Mouse (Mus musculus) T-helper 2 cell (primary cell): Measurements from ENCODE around the gene Tmem145.

Experiments used
- in situ Hi-C: fragments of 300-600 bp; cut with MboI, MseI; formaldehyde crosslinking; loops from one replicate; pipeline ENCODE4 v1.15.1; 2025; ENCODE audit warnings: high pct_unique_total_duplicates

Tmem145 gene

DNA sequence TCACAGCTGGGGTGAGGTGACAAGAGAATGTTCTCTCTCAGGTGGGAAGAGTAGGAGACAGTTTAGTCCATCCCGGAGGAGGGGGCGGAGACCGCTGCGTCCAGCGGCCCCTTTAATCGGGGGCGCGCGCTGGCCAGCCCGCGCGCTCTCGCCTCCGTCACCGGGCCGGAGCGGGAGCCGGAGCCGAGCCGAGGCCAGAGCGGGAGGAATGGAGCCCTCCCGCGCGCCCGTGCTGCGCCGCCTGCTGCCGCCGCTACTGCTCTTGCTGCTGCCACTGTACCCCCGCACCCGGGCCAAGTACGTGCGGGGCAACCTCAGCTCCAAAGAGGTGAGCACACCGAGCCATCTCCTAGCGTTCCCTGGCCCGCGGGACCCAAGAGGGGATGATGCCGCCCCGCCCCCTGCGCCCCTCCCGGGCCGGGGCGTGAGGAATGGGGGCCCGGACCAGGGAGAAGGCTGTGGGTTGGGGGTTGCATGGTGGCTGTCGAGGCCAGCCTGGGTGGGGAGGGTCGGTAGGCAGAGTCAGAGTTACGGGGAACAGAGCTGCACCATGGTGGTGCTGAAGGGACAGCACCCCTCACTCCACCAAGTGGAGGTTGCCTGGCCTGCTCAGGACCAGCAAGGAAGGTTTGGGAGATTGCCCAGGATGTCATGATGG is at the start of gene Tmem145:
Gene Tmem145 (plus strand): TSS at position 151 of the 658 bp plus-strand sequence.
- in situ Hi-C loops: no loop called here

DNA sequence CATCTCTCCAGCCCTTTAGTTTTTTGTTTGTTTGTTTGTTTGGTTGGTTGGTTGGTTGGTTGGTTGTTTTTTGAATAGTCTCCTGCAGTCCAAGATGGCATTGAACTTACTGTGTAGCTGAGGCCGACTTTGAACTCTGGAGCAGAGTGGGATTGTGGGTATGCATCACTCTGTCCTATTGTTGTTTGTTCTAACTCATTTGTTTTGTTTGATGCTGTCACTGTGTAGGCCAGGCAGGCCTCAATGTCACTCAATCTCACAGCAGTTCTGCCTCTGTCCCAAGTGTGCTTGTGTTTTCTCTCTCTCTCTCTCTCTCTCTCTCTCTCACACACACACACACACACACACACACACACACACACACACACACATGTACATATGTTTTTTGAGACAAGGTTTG is 44.0 kb upstream of the Tmem145 start:
- in situ Hi-C loops: no loop called here

DNA sequence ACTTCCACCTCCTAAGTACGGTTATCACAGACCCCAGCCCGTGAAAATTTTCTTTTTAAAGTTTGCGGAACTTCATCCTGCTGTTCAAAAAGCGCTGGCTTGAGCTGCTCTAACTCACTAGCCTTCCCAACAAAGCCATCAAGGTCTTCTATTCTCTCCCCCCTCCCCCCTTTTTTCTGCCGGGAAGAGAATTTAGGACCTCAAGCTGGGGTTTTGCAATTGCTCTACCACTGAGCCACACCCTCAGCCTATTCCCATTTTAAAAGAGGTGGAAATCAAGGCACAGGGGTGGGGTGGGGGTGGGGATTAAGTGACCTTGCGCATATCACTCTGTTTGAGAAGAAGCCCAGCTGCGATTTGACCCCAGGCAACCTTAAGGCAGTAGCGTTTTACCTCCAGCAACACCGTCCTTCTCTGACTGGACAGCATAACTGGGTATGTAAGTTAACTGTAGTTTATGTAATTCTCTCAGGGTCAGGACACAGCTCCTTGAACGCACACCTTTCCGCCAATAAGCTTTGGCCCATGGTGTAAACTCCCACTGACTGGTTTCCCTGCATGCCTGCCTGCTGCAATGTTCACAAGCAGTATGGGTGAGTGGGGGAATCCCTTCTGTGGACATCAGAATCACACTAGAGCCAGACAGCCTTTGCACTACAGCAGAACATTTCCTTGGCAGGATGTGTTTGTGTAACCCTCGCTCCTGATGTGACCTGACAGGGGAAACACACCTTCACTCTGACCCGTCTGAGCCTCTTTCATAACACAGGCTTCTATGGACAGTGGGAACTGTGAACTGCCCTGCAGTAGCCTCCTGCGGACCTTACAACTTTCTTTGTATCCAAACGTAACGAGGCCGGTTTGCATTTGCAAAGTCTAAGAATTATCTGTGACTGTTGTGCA is 41.7 kb upstream of the Tmem145 start:
- in situ Hi-C loops: no loop called here

GRCm38 (mm10) chr7:25265743-25266142 is 40.2 kb upstream of the Tmem145 start:
- in situ Hi-C loops: loop anchor here (5.0 kb wide), 1 partner anchor 43 kb away; the partner anchor contains the start of genes Dedd2 and Zfp526

DNA sequence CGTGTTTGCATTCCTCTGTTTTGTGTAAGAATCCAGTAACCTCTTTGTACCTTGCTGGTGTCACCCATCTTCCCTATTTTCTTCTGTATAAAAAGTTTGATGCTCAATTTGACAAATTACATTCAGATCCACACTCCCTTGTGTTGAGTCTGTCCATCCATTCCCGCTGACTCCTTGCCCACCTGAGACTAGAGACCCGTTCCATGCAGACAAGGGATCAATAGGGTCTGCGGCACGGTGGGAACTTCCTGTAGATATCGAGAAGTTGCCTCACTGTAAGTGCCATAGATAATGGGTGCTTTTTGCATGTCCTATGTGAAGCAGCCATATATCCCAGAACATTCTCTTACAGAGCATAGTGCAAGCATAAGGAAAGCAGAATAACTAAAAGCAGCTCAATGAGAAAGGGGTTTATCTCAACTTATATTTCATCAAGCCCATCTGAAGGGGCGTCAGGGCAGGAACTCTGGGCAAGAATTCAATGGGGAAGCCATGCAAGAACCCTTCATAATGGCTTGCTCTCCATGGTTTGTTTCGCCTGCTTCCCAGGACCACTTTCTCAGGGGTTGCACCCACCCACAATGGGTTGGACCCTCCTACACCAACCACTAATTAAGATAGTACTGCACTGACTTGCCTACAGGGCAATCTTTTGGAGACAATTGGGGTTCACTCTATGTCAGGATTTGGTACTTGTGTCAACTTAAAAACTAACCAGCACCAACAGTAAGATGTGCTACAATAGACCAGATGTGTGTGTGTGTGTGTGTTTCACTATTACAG is 39.5 kb upstream of the Tmem145 start:
- in situ Hi-C loops: loop anchor here (5.0 kb wide), 1 partner anchor 44 kb away; the partner anchor contains the start of genes Dedd2 and Zfp526

- in situ Hi-C loops: loop anchor here (5.0 kb wide), 1 partner anchor 45 kb away; the partner anchor contains the start of genes Dedd2 and Zfp526
Observed at GRCm38 (mm10) chr7:25267301-25267750, 38.6 kb upstream of the Tmem145 start, which contains the start of gene Cic. TSS of gene Cic (plus strand) at chr7:25267704.

DNA sequence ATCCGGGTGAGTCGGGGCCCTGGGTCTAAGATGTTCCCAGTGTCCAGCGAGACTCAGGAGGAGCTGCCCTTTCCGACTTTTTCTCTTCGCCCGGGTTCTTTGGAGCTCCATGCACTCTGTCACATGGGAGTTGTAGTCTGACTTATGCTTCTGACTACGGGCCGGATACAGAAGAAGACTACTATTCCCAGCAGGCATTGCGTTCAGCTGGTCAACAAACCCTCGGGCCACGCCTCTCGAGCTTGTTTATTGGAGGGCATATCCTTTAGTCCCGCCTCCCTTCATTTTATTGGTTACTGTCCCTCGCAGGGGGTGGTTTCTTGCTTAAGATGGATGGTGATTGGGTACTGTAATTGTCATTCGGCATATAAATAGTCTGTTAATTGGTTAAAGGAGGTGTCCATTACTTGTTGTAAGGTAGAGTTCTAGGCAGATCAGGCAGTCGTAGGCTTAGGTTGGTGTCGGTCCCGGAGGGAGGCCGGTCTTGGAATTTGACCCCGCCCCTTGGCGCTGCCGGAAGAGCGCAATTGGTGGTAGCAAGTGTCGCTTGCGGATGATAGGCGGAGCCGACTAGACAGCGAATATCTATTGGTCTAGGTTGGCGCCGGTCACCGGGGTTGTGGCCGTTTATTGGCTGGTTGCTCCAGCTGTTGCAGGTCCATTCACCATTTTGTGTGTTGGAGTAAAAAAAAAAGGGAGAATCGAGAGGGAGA is 38.0 kb upstream of the Tmem145 start:
- in situ Hi-C loops: loop anchor here (5.0 kb wide), 1 partner anchor 46 kb away; the partner anchor contains the start of genes Dedd2 and Zfp526

- in situ Hi-C loops: loop anchor here (5.0 kb wide), 1 partner anchor 46 kb away; the partner anchor contains the start of genes Dedd2 and Zfp526
Observed at GRCm38 (mm10) chr7:25268588-25268987, 37.3 kb upstream of the Tmem145 start.

- in situ Hi-C loops: loop anchor here (5.0 kb wide), 1 partner anchor 47 kb away; the partner anchor contains the start of genes Dedd2 and Zfp526
Observed at GRCm38 (mm10) chr7:25269029-25269428, 36.9 kb upstream of the Tmem145 start.

GRCm38 (mm10) chr7:25269545-25270271 is 36.2 kb upstream of the Tmem145 start:
- in situ Hi-C loops: loop anchor here (5.0 kb wide), 1 partner anchor 47 kb away; the partner anchor contains the start of genes Dedd2 and Zfp526

- in situ Hi-C loops: no loop called here
Observed at GRCm38 (mm10) chr7:25270652-25271633, 35.0 kb upstream of the Tmem145 start.

DNA sequence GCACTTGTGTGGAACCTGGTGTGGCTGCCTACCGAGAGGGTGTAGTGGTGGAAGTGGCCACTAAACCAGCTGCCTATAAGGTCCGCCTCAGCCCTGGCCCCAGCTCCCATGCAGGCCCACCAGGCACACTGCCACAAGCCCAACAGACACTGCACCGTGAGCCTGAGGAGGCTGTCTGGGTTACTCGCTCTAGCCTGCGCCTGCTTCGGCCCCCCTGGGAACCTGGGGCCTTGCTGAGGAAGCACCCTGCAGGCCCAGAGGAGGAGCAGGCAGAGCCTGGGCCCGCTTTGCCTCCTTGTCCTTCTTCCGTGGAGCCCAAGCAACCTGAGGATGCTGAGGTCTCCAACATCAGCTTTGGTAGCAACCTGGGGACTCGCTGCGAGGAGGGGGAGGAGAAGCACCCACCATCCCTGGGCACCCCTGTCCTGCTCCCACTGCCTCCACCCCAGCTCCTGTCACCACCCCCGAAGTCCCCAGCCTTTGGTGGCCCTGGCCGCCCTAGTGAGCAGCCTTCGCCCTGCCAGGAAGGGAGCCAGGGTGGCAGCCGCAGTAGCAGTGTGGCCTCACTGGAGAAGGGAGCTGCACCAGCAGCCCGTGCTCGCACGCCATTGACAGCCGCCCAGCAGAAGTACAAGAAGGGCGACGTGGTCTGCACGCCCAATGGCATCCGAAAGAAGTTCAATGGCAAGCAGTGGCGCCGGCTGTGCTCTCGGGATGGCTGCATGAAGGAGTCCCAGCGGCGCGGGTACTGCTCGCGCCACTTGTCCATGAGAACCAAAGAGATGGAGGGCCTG is 34.1 kb upstream of the Tmem145 start:
- in situ Hi-C loops: no loop called here

DNA sequence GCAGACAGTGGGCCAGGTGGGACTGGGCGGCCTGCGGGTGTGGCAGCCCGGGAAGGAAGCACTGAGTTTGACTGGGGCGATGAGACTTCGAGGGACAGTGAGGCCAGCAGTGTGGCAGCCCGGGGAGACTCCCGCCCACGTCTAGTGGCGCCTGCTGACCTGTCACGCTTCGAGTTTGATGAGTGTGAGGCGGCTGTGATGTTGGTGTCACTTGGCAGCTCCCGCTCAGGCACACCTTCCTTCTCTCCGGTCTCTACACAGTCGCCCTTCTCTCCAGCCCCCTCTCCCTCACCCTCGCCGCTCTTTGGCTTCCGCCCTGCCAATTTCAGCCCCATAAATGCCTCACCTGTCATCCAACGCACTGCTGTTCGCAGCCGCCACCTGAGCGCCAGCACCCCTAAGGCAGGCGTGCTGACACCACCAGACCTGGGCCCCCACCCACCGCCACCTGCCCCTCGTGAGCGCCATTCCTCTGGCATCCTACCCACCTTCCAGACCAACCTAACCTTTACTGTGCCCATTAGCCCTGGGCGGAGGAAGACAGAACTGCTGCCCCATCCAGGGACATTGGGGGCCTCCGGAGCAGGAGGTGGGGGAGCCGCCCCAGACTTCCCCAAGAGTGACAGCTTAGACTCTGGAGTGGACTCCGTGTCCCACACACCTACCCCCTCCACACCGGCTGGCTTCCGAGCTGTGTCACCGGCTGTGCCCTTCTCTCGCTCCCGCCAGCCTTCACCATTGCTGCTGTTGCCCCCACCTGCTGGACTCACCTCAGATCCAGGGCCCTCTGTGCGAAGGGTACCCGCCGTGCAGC is 33.3 kb upstream of the Tmem145 start:
- in situ Hi-C loops: no loop called here

DNA sequence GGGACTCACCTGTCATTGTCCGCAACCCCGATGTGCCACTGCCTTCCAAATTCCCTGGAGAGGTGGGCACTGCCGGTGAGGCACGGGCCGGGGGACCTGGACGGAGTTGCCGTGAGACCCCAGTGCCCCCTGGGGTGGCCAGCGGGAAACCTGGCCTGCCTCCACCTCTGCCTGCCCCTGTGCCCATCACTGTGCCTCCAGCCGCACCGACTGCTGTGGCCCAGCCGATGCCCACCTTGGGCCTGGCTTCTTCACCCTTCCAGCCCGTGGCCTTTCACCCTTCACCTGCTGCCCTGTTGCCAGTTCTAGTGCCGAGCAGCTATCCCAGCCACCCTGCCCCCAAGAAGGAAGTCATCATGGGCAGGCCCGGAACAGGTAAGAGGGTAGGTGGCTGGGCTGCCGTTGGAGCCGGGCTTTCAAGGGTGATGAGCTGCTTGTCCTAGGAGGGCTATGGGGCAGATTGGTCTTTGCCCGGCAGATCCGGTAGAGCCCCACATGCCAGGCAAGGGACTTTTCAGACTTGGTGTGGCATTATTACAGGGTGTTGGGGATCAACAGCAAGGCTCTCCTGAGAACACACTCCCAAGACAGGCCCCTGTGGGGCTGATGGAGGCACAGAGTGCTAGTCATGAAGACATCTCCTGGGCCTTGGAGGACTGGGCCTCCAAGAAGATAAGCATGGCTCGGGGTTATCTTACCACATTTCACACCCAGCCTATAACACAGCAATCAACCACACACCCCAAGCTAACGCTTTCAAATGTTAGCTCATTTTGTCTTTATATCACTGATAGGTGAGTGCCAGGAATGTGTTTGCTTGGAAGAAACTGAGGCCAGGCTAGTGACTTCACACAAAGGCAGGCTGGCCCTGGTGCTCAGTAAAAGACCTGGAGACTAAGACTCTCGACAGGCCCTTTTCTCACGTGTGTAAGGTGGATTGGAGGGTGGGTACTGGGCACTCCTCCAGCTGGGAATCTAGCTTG is 32.4 kb upstream of the Tmem145 start:
- in situ Hi-C loops: no loop called here

DNA sequence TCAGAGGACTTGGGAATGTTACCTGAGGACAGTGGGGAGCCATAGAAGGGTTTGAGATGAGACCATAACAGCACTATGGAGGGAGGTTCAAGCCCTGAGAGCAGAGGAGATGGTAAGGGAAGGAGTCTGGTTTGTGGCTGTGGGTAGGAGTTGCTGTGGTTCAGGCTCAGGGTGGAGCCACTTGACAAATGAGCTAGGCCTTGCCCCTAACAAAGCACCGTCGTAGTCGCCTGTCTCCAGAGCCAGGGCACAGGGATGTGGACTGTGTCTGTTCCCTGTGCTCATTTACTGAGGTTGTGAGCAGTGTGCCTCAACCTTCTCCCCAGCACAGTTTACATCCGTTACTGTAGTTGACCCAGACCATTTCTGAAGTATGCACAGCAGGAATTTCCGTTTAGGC is 31.3 kb upstream of the Tmem145 start:
- in situ Hi-C loops: no loop called here

DNA sequence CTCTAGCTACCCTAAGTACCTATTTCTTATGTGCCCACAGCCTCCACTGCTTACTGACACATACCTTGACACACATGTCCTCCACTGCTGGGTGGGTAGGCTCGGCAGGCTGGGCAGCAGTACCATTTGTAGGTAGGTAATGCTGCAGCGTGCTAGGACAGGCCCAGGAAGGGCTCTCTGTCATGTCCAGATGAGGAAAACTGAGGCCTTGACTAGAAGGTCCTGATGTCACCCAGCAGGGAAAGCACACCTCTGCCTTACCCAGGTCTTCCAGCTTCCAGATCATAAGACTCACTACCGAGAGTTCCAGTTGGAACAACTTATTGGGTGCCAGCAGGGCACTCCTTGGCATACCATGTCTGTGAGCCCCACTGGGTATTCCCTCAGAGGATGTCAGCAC is 30.9 kb upstream of the Tmem145 start:
- in situ Hi-C loops: loop anchor here (25.0 kb wide), 1 partner anchor 1537 kb away; the partner anchor contains the start of gene Cyp2g1
